Mouse (Mus musculus) sigmoid colon, adult 10 weeks (tissue): ENCODE measurements around the gene Opn1mw. TPM values are rescaled to one million over a fixed set of nuclear protein-coding genes. Genes with fewer than 3 reads are reported as not detected.

Experiments used
- polyA plus RNA-seq: library from polyadenylated mRNA; stranded (reverse); fragments of 350-450 nt; fragmentation: Illumina TruSeq; extraction: RNeasy Lipid Tissue Mini Kit (QIAGEN cat#74804); gene quantifications from one replicate; pipeline ENCODE4 v1.2.3, GENCODE M21; 2014; ENCODE audit warnings: low read depth, low replicate concordance

Opn1mw gene
- polyA plus RNA-seq, result not detected

DNA sequence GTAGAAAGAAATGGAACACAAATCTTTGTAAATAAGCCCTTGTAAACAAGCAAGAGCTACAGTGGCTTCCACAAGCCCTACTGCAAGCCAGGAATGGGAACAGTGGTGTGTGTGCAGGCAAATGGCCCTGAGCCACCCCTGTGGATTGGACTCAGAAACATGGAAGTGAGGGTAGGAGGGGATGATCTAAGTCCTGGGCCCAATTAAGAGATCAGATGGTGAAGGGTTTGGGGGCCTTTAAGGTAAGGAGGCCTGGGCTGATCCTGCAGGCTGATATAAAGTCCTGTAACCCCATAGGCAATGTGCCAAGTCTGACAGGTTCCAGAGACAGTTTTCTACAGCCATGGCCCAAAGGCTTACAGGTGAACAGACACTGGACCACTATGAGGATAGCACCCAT is at the start of gene Opn1mw:
Gene Opn1mw, plus strand, starts transcription at position 301 of the 400 bp plus-strand sequence.

DNA sequence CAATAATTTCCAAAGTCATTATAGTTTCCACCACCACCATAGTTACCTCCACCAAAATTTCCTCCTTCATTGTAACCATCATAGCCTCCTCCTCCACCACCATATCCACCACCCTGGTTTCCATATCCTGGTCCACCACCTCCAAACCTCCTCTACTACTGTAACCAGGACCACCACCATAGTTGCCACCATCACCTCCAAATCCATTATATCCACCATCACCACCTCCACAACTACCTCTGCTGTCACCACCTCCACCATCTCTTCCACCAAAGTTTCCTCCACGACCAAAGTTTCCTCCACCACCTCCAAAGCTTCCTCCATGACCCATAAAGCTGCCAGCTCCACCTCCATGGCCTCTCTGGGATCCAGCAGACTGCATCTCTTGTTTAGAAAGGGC is 8.0 kb downstream of the Opn1mw start, which contains the start of gene Mecp2:
Gene Mecp2, minus strand, starts transcription at position 101 of the 400 bp plus-strand sequence.

DNA sequence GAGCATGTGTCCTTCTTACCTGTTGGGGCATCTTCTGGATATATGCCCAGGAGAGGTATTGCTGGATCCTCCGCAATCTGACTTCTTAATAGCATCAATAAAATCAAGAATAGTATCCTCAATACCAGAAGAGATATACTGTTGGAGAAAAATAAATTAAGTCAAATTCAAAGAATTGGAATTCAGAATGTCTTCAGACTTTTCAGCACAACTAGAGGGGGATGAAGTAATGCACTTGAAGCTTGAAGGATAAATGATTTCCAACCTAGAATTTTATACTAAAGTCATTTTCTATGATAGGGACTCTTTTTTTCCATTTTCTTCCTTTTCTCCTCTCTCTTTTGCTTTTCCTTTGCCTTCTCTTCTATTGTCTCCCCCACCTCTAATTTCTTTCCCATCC is 40.5 kb downstream of the Opn1mw start, which contains the start of gene Tex28:
Gene Tex28, minus strand, starts transcription at position 101 of the 400 bp plus-strand sequence.

DNA sequence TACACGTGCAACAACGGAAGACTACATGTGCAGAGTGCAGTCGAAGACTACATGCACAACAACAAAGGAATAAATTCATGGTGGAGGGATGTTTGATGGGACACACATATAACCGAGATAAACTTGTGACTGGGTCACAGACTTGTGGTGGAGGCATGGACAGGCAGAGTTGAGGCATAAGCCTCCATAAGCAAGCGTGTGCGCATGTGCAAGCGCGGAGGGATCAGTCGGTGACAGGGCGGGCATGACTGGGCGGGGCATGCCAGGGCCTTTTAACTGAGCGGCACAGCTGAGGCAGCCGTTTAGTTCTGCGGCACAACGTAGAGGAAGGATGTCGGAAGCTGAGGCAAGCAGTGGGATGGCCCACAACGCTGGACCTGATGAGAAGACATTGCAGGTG is 49.7 kb downstream of the Opn1mw start, which contains the start of gene Tktl1:
Gene Tktl1, plus strand, starts transcription at position 301 of the 400 bp plus-strand sequence.

Other genes starting within 250 kb of the Opn1mw start
- not detected for gene Avpr2, start 235.4 kb upstream of the Opn1mw start, polyA plus RNA-seq
- 17.9 TPM for gene L1cam, start 231.4 kb upstream of the Opn1mw start, polyA plus RNA-seq
- 1.9 TPM for gene Arhgap4, start 205.6 kb upstream of the Opn1mw start, polyA plus RNA-seq
- gene Naa10, start 205.5 kb upstream of the Opn1mw start, polyA plus RNA-seq, result 8.7 TPM
- gene Renbp, start 196.6 kb upstream of the Opn1mw start, polyA plus RNA-seq, result 0.63 TPM
- 30.6 TPM for gene Hcfc1, start 161.1 kb upstream of the Opn1mw start, polyA plus RNA-seq
- gene Irak1, start 103.5 kb upstream of the Opn1mw start, polyA plus RNA-seq, result 39.7 TPM
- gene Mecp2, start 7.9 kb downstream of the Opn1mw start, polyA plus RNA-seq, result 18.2 TPM
- gene Tex28, start 40.4 kb downstream of the Opn1mw start, polyA plus RNA-seq, result not detected
- gene Tktl1, start 49.8 kb downstream of the Opn1mw start, polyA plus RNA-seq, result not detected
- 96.7 TPM for gene Flna, start 122.4 kb downstream of the Opn1mw start, polyA plus RNA-seq
- 42.5 TPM for gene Emd, start 127.2 kb downstream of the Opn1mw start, polyA plus RNA-seq
- gene Rpl10, start 143.3 kb downstream of the Opn1mw start, polyA plus RNA-seq, result 1,296 TPM
- 77.7 TPM for gene Taz, start 154.4 kb downstream of the Opn1mw start, polyA plus RNA-seq
- gene Dnase1l1, start 154.9 kb downstream of the Opn1mw start, polyA plus RNA-seq, result 53.1 TPM
- gene Atp6ap1, start 169.6 kb downstream of the Opn1mw start, polyA plus RNA-seq, result 145 TPM
- gene Gdi1, start 177.5 kb downstream of the Opn1mw start, polyA plus RNA-seq, result 117 TPM
- 12.3 TPM for gene Fam50a, start 185.6 kb downstream of the Opn1mw start, polyA plus RNA-seq
- gene Plxna3, start 201.6 kb downstream of the Opn1mw start, polyA plus RNA-seq, result 1.0 TPM
- gene Lage3, start 226.2 kb downstream of the Opn1mw start, polyA plus RNA-seq, result 10.0 TPM
- 35.8 TPM for gene Ubl4a, start 245.8 kb downstream of the Opn1mw start, polyA plus RNA-seq
- gene Slc10a3, start 245.9 kb downstream of the Opn1mw start, polyA plus RNA-seq, result 10.3 TPM